Mouse (Mus musculus): ENCODE data around the gene Thsd7a.

The Thsd7a gene

GRCm38 (mm10) chr6:12748787-12749530, at the start of gene Thsd7a:
TSS of gene Thsd7a (minus strand) at chr6:12749410.
- DNase-seq = peak; percentile 37

GRCm38 (mm10) chr6:12787129-12787528, 37.9 kb upstream of the Thsd7a start:
- DNase-seq = no peak

DNA sequence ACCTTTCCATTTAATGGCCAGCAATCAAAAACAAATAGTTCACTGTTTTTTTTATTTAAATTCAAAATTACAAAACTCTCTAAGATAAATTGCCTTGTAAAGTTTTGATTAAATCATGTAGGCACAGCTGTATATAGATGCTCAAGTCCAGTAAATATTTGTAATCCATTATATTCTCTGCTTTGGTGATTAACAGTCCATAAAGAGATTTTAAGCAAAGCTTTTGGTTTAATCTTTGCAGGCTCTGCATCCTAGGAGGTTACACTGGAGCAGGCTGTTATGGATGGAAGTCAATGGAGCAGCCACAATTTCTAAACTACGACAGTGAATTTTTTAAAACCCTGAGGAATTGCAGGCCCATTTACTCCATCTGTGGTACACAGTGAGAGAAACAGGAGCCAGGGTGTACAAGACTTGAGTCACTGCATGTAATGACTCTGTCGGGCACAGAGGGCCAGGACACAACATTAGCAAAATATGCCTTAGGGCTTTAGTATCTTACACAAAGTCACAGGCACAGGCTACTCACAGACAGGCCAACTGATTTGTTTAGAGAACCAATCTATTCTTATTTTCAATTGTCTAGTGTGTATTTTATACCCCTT, 37.3 kb upstream of the Thsd7a start:
- DNase-seq = no peak

DNA sequence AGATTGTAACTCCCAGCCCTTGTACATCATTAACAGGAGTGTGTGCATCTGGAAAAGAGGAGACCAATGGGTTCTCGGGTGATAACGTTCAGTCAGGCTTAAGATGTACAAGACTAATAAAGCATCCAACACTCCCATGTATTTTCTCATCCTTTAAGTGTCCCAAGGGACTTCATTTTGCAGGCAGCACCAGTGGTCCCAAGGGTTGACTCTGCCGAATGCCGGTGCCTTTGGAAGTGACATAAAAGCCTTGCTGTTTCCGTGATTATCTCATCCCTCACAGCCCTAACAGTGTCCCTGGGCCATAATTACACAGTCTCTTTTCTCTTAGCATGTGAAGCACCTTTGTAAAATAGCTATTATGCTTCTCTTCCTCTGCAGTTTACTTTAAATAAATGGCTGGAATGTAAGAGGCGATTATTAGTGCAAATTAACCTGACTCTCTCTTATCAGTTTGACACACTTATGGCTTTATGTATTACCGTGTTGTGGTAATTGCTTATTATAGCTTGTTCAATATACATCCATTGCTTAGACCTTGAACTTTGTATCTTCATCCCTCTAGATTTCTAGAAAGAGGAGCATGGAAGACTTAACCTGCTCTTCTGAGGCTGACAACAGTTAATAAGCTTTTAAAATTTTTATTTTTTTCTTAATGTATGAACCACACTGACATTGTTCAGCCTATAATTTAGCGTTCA, 35.9 kb upstream of the Thsd7a start:
- no peak for DNase-seq

GRCm38 (mm10) chr6:12772799-12773198, 23.6 kb upstream of the Thsd7a start:
- no peak for DNase-seq

- DNase-seq = no peak
Observed at GRCm38 (mm10) chr6:12765191-12765590, 16.0 kb upstream of the Thsd7a start.

DNA sequence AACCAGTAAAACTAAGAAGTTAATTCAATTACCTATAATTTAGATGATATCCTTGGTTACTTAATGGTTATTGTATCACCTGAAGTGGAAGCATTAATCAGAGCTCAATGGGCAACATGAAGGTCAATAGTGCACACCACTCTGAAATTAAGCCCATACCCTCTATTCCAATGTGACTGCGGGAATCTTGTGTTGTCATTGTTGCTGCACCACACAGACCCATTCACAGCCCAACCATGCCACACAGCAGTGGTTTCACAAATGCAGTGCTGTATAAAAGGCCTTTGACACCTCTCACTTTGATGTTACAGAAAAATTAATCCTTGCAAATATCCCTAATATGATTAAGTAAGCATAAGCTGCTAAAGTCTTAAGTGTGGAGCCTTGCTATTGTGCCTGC, 15.4 kb upstream of the Thsd7a start:
- no peak for DNase-seq

DNA sequence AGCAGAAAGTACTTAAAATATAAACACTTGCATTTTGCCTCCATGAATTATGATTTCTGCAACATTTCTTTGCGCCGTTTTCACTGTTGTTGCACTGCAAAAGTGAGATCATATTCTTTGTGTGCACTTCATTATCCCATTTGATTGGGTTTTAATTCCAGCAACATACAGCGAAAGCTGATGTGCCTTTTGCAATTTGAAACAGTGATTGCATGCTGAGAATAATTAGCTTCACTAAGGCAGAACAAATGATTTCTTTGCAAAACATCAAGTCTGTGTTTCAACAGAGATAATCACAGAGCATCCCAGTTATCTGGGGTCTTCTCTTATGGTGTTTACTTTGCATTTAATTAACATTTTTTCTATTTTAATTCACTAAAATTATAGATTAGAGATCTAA, 14.6 kb upstream of the Thsd7a start:
- DNase-seq = no peak

- no peak for DNase-seq
Observed at GRCm38 (mm10) chr6:12759328-12760193, 10.4 kb upstream of the Thsd7a start.

DNA sequence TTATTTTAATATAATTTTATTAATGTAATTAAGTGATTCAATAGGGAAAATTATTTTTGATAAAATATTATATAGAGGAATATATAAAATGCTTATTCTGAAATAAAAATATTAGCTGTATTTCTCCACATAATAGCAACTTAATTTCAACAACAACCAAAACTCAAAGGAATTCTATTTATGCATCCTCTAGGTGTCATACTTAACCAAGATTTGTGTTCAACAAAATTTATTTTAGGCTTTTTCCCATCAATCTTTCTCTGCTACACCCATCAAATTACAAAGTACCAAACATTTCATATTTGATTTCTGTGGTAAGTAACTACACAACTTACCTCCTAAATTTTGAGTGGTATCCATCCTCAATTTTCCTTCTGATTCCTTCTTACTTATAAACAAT, 3.1 kb upstream of the Thsd7a start:
- DNase-seq = no peak

DNA sequence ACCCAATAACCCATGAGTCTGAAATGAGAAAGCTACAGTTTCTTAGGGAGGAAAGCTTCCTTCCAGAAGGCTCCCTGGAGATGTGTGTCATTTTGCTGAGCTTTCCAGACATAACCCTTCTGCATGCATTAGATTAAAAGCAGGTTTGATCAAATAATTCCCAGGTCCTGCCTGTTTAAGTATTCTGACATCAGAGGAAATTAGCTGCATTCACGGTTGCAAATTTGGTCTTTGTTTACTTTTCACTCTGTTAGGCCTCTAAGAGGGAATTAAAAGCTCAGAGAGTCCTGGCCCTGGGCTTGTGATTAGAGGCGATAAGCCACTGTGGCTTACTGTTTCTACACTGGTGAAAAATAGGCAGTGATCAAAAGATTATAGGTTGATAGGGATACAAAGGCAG, 1.2 kb upstream of the Thsd7a start:
- no peak for DNase-seq

- DNase-seq = no peak
Observed at GRCm38 (mm10) chr6:12749531-12750210, 461 bp upstream of the Thsd7a start.

- DNase-seq = no peak
Observed at GRCm38 (mm10) chr6:12748454-12748786, 790 bp downstream of the Thsd7a start.

- no peak for DNase-seq
Observed at GRCm38 (mm10) chr6:12747856-12748450, 1.3 kb downstream of the Thsd7a start.

DNA sequence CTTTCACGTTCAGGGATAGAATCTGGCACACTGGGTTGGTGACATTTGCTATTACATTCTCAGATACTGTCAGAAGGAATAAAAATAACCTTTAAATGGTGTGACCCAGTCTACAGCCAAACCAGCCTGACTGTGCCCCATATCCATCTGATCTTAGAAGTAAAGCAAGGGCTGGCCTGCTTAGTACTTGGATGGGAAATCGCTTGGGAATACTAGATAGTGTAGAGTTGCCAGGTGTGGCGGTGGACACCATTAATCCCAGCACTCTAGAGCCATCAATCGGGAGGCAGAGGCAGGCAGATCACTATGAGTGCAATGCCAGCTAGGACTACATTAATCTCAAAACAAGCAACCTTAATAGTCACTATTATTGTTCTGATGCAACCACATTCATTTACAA, 6.4 kb downstream of the Thsd7a start:
- no peak for DNase-seq

- DNase-seq = no peak
Observed at GRCm38 (mm10) chr6:12733924-12734323, 15.3 kb downstream of the Thsd7a start.

GRCm38 (mm10) chr6:12716071-12716470, 33.1 kb downstream of the Thsd7a start:
- no peak for DNase-seq

DNA sequence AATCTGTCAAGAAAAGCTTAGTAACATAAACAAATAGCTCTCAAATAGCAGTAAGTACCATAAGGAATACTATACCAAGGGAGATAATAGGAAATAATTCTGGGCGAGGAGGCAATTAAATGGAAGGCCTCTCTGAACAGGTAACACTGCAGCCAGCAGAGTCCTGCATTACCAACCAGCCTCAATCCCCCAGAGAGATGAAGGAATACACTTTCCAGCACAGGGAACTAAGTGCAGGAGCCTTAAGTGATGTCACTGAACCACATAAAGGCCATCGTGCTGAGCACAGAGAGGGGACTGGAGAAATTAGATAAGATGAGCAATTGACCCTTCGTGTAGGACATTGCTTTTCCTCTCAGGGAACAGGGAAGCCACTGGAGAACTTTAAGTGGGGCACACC, 36.6 kb downstream of the Thsd7a start:
- no peak for DNase-seq

DNA sequence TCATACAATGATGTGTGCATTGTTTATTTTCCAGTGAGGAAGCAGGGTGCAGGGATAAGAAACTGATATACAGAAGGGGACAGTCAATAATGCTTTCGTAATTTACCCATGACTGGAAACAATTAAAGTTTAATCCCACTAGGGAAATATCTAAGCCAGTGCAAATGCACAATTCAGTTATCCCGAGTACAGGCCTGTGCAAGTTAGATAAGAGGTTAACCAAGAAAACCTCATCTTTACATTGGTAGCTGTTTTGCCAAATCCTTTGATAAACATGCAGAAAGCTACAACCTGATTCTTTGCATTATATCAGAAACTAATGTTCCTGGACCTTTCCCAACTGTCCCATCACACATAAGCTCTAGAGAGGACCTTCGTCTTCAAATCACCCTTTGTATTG, 46.3 kb downstream of the Thsd7a start:
- DNase-seq = no peak

DNA sequence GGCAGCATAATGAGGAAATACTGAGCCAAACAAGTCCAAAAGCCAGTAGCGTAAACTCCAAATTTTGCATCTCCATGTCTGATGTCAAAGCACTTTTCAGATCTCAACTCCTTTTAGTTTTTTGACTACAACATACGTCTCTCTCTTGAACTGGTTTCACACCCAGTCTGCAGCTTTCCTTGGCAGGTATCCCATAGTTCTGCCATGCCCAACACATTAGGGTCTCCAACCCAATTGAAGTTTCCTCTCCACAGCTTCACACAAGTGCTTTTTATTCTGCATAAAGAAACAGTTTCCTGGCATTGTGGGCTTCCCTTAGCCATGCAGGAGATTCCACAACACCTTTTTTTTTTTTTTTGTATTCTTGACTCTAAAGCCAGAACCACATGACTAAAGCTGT, 50.1 kb downstream of the Thsd7a start:
- DNase-seq = no peak

GRCm38 (mm10) chr6:12693689-12694088, 55.5 kb downstream of the Thsd7a start:
- no peak for DNase-seq

GRCm38 (mm10) chr6:12693239-12693638, 56.0 kb downstream of the Thsd7a start:
- no peak for DNase-seq
